ENCODE assay signal across 7 mouse cellular contexts in genomic region chr7:45917004-45917704, GRCm38 (mm10). TPM values are rescaled to one million over a fixed set of nuclear protein-coding genes. Genes with fewer than 3 reads are reported as not detected.
DNase-seq lines count a peak whose midpoint lies in the region; ATAC-seq lines count a peak whose summit lies in the region.

No protein-coding gene starts in this region.

- H3K27me3 ChIP-seq in forebrain, embryonic 16.5 days (replicated peaks; ENCODE audit: control insufficient read depth, insufficient read depth, low read length): no peaks in the 10 kb centered on the region
- no peaks in the 10 kb centered on the region for H3K27me3 ChIP-seq in limb, embryonic 15.5 days
- H3K27me3 ChIP-seq in stomach, embryonic 16.5 days (ENCODE audit: control insufficient read depth, insufficient read depth, low read length): no peaks in the 10 kb centered on the region

- peak overlapping the region; percentile 40 for H3K4me3 ChIP-seq in forebrain, embryonic 16.5 days (replicated peaks; ENCODE audit: low read length)
- H3K4me3 ChIP-seq in limb, embryonic 15.5 days: peak overlapping the region; percentile 40
- 0 out of 2 replicates have a peak overlapping the region, but pooled peaks have one; percentile 22 for H3K4me3 ChIP-seq in stomach, embryonic 16.5 days (replicated peaks; ENCODE audit: low read length)

- ATAC-seq in forebrain, embryonic 16.5 days: no peak; the same call in 1 of the 2 replicates
- ATAC-seq in limb, embryonic 15.5 days (ENCODE audit: insufficient number of reproducible peaks, low FRiP score, low TSS enrichment, low read depth): no peak
- ATAC-seq in stomach, embryonic 16.5 days (ENCODE audit: insufficient read depth, low FRiP score): no peak

- H3K4me1 ChIP-seq in forebrain, embryonic 16.5 days (replicated peaks; ENCODE audit: control insufficient read depth, insufficient read depth, low read length): peaks cover 22% of the 10 kb centered on the region
- peaks cover 69% of the 10 kb centered on the region for H3K4me1 ChIP-seq in limb, embryonic 15.5 days
- peaks cover 58% of the 10 kb centered on the region for H3K4me1 ChIP-seq in stomach, embryonic 16.5 days (ENCODE audit: control insufficient read depth, insufficient read depth, low read length)

- peak overlapping the region; percentile 64; the same call in 1 of the 2 replicates for H3K9ac ChIP-seq in forebrain, embryonic 16.5 days (replicated peaks; ENCODE audit: low read depth, low read length)
- 0 out of 2 replicates have a peak overlapping the region, but pooled peaks have one; percentile 14 for H3K9ac ChIP-seq in limb, embryonic 15.5 days
- H3K9ac ChIP-seq in stomach, embryonic 16.5 days (ENCODE audit: low read length): peak overlapping the region; percentile 70

- peak overlapping the region; percentile 62 for H3K4me2 ChIP-seq in forebrain, embryonic 16.5 days (ENCODE audit: low read length)
- H3K4me2 ChIP-seq in limb, embryonic 15.5 days: peak overlapping the region; percentile 62
- H3K4me2 ChIP-seq in stomach, embryonic 16.5 days (ENCODE audit: low read depth, low read length): peak overlapping the region; percentile 57

- H3K27ac ChIP-seq in forebrain, embryonic 16.5 days (ENCODE audit: low read length): peak overlapping the region; percentile 90
- peak overlapping the region; percentile 94 for H3K27ac ChIP-seq in limb, embryonic 15.5 days
- peak overlapping the region; percentile 89 for H3K27ac ChIP-seq in stomach, embryonic 16.5 days (ENCODE audit: low read length)

- DNase-seq in thymus, postnatal 25 days: peak; percentile 36
- no peak for DNase-seq in thymus, postnatal 14 days
- DNase-seq in cerebellum, adult 18-20 months: no peak
- DNase-seq in B cell, adult 2 months: no peak

- 33% methylated on average over 13 of the region's 13 CpGs for WGBS in forebrain, embryonic 16.5 days
- WGBS in limb, embryonic 15.5 days: 14% methylated on average over 13 of the region's 13 CpGs
- WGBS in stomach, embryonic 16.5 days: 12% methylated on average over 13 of the region's 13 CpGs

- H3K9me3 ChIP-seq in forebrain, embryonic 16.5 days (ENCODE audit: control insufficient read depth, low read length): no peaks in the 10 kb centered on the region
- H3K9me3 ChIP-seq in limb, embryonic 15.5 days: no peaks in the 10 kb centered on the region
- no peaks in the 10 kb centered on the region for H3K9me3 ChIP-seq in stomach, embryonic 16.5 days (replicated peaks; ENCODE audit: control insufficient read depth, low read length)

- no peaks in the 10 kb centered on the region for H3K36me3 ChIP-seq in forebrain, embryonic 16.5 days (ENCODE audit: control insufficient read depth, insufficient read depth)
- H3K36me3 ChIP-seq in limb, embryonic 15.5 days: peaks cover 20% of the 10 kb centered on the region
- no peaks in the 10 kb centered on the region for H3K36me3 ChIP-seq in stomach, embryonic 16.5 days (ENCODE audit: control insufficient read depth, insufficient read depth, low read length)

RNA-seq across cellular contexts. Expression of gene Emp3, which starts 4.0 kb away (rescaled TPM):
- polyA plus RNA-seq in forebrain, embryonic 16.5 days (2015; fragmentation: Nextera tagmentation; extraction: Ambion mirVana): 19.2 and 21.6 TPM in 2 replicates
- polyA plus RNA-seq in limb, embryonic 15.5 days (2015; fragmentation: Nextera tagmentation; extraction: Ambion mirVana): 328 and 364 TPM in 2 replicates
- 197 and 224 TPM in 2 replicates for polyA plus RNA-seq in stomach, embryonic 16.5 days (2015; fragmentation: Nextera tagmentation; extraction: Ambion mirVana)

RNA-seq across cellular contexts. Expression of gene Ccdc114, which starts 6.7 kb away (rescaled TPM):
- 3.1 and 4.6 TPM in 2 replicates for polyA plus RNA-seq in forebrain, embryonic 16.5 days (2015; fragmentation: Nextera tagmentation; extraction: Ambion mirVana)
- polyA plus RNA-seq in limb, embryonic 15.5 days (2015; fragmentation: Nextera tagmentation; extraction: Ambion mirVana): 3.5 and 3.6 TPM in 2 replicates
- 4.1 and 5.1 TPM in 2 replicates for polyA plus RNA-seq in stomach, embryonic 16.5 days (2015; fragmentation: Nextera tagmentation; extraction: Ambion mirVana)

RNA-seq across cellular contexts. Expression of gene Tmem143, which starts 20.4 kb away (rescaled TPM):
- polyA plus RNA-seq in forebrain, embryonic 16.5 days (2015; fragmentation: Nextera tagmentation; extraction: Ambion mirVana): 5.7 and 6.0 TPM in 2 replicates
- 4.4 and 5.5 TPM in 2 replicates for polyA plus RNA-seq in limb, embryonic 15.5 days (2015; fragmentation: Nextera tagmentation; extraction: Ambion mirVana)
- polyA plus RNA-seq in stomach, embryonic 16.5 days (2015; fragmentation: Nextera tagmentation; extraction: Ambion mirVana): 4.2 and 6.0 TPM in 2 replicates

RNA-seq across cellular contexts. Expression of gene Syngr4, which starts 20.6 kb away (rescaled TPM):
- polyA plus RNA-seq in forebrain, embryonic 16.5 days (2015; fragmentation: Nextera tagmentation; extraction: Ambion mirVana): 0.63 TPM in 1 of 2 replicates, not detected in the other
- polyA plus RNA-seq in limb, embryonic 15.5 days (2015; fragmentation: Nextera tagmentation; extraction: Ambion mirVana): 0.49 and 0.86 TPM in 2 replicates
- 0.49 and 1.2 TPM in 2 replicates for polyA plus RNA-seq in stomach, embryonic 16.5 days (2015; fragmentation: Nextera tagmentation; extraction: Ambion mirVana)

RNA-seq across cellular contexts. Expression of gene Grin2d, which starts 39.0 kb away (rescaled TPM):
- polyA plus RNA-seq in forebrain, embryonic 16.5 days (2015; fragmentation: Nextera tagmentation; extraction: Ambion mirVana): 0.56 and 1.5 TPM in 2 replicates
- 0.48 and 0.68 TPM in 2 replicates for polyA plus RNA-seq in limb, embryonic 15.5 days (2015; fragmentation: Nextera tagmentation; extraction: Ambion mirVana)
- polyA plus RNA-seq in stomach, embryonic 16.5 days (2015; fragmentation: Nextera tagmentation; extraction: Ambion mirVana): 0.23 and 0.40 TPM in 2 replicates

Comparison
In these comparisons a context has a peak if more than half of its experiments do, and no peak if none do; other contexts are left out.
1. H3K9ac ChIP-seq: peak in every context shown above with its lines; median percentile 70 in stomach, embryonic 16.5 days; 64 in forebrain, embryonic 16.5 days; 14 in limb, embryonic 15.5 days.